Mouse (Mus musculus) megakaryocyte progenitor cell, adult 5-6 weeks (primary cell): ENCODE data around the gene Npsr1. TPM values are rescaled to one million over a fixed set of nuclear protein-coding genes. Genes with fewer than 3 reads are reported as not detected.

Source experiments
- ATAC-seq: replicated peaks from 2 replicates; pipeline ENCODE4 v1.8.0; 2016; ENCODE audit warnings: mild to moderate bottlenecking, moderate TSS enrichment, inconsistent platforms; ENCODE audit not compliant: poor library complexity
- total RNA-seq, 2 experiments: library from RNA; stranded (forward) in 1 of 2; stranded (reverse) in 1 of 2; fragments of 157-497, 149-512 nt in 1 of 2; fragments of 200-1000 nt in 1 of 2; gene quantifications; 2 replicates each; pipeline versions ENCODE4 v1.2.3 to v1.2.4; 2015 to 2017

The Npsr1 gene
- total RNA-seq, 2 experiments from 2014 or later = not detected

- ATAC-seq = no peak
Measured at GRCm38 (mm10) chr9:24236461-24236860, 138.7 kb downstream of the Npsr1 start.

- no peak for ATAC-seq
Measured at GRCm38 (mm10) chr9:24247557-24247956, 149.8 kb downstream of the Npsr1 start.

- no peak for ATAC-seq
Measured at GRCm38 (mm10) chr9:24254236-24254635, 156.4 kb downstream of the Npsr1 start.

- peak; percentile 75 for ATAC-seq
Measured at GRCm38 (mm10) chr9:24280498-24281287, 182.9 kb downstream of the Npsr1 start.

- no peak for ATAC-seq
Measured at GRCm38 (mm10) chr9:24282617-24283016, 184.8 kb downstream of the Npsr1 start.

GRCm38 (mm10) chr9:24283071-24283470 is 185.3 kb downstream of the Npsr1 start:
- no peak for ATAC-seq

GRCm38 (mm10) chr9:24283536-24283935 is 185.7 kb downstream of the Npsr1 start:
- ATAC-seq = no peak

- ATAC-seq = peak; percentile 79
Measured at GRCm38 (mm10) chr9:24284239-24285084, 186.7 kb downstream of the Npsr1 start.

GRCm38 (mm10) chr9:24285419-24285818 is 187.6 kb downstream of the Npsr1 start:
- ATAC-seq = no peak

- no peak for ATAC-seq
Measured at GRCm38 (mm10) chr9:24291385-24291784, 193.6 kb downstream of the Npsr1 start.

- no peak for ATAC-seq
Measured at GRCm38 (mm10) chr9:24293252-24293959, 195.6 kb downstream of the Npsr1 start.

GRCm38 (mm10) chr9:24302906-24303305 is 205.1 kb downstream of the Npsr1 start:
- no peak for ATAC-seq

- ATAC-seq = no peak
Measured at GRCm38 (mm10) chr9:24306990-24307389, 209.2 kb downstream of the Npsr1 start.

- no peak for ATAC-seq
Measured at GRCm38 (mm10) chr9:24307400-24307799, 209.6 kb downstream of the Npsr1 start.

- no peak for ATAC-seq
Measured at GRCm38 (mm10) chr9:24315835-24316234, 218.0 kb downstream of the Npsr1 start.

GRCm38 (mm10) chr9:24331661-24332060 is 233.9 kb downstream of the Npsr1 start:
- no peak for ATAC-seq

GRCm38 (mm10) chr9:24341321-24341720 is 243.5 kb downstream of the Npsr1 start:
- ATAC-seq = no peak

- ATAC-seq = no peak
Measured at GRCm38 (mm10) chr9:24347011-24347410, 249.2 kb downstream of the Npsr1 start.

- ATAC-seq = peak; percentile 61
Measured at GRCm38 (mm10) chr9:24349510-24349909, 251.7 kb downstream of the Npsr1 start.

GRCm38 (mm10) chr9:24351402-24351801 is 253.6 kb downstream of the Npsr1 start:
- ATAC-seq = no peak
